Mouse (Mus musculus): ENCODE data around the gene Taz.

Gene Taz

DNA sequence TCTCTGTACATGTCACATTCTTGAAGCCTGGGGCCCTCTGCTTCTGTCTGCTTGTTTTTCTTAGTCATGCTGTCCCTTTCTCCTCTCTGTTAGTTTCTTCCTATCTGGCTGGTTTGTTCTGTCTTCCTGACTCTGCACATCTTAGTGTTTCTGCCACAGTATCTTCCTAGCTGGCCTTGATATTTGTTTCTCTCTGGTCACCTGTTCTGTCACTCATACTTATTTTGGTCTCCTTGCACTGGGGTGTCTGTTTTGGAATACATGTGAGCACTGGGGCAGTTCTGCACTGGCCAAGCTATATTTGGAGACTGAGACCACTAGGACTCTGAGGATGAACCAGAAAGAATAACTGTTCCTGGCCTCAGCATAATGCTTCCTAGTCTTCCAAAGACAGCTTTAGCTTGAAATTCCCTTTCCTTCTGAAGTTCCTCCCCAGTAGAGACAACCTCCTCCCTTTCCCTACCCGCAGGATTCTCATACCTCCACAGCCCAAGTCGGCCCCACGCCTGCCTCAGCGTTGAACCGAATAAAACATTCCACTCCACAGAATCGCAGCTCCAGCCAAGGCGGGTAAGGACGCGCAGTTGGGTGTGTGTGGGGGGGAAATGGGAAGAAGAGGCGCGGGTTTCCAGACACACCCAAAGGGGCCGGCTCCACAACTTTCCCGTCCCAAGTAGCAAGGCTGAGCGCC, 526 bp upstream of the Taz start:
- no peak for DNase-seq (ENCODE audit: low spot score)

DNA sequence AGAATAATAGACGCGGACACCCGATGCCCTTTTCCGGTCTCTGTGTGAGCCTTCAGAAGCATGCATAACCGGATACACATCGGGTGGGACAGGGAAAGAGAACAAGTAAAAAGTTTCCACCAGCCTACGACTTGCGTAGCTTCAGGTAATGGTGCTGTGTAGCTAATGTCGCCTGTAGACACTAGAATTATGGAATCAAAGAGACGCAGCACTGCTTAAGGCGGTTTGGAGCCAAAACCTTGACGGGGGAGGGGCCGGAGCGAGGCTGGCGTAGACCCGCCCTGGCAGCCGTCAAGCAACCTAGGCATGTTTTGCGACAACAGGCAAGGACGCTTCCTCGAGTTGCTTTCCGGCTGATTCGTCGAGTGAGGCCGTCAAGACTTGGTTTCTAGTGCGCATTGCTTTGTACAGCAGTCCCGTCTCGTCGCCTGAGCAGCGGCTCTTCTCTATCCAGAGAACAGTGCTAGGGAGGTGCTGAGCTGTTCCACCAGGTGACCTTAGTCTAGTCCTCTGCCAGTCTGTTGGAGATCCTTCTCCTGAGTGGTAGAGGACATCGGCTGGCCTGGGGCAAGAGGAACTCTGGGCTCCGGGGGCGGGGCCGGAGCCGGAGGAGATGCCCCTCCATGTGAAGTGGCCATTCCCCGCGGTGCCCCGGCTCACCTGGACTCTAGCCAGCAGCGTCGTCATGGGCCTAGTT, 831 bp downstream of the Taz start:
- DNase-seq (ENCODE audit: low spot score), result peak; percentile 83

DNA sequence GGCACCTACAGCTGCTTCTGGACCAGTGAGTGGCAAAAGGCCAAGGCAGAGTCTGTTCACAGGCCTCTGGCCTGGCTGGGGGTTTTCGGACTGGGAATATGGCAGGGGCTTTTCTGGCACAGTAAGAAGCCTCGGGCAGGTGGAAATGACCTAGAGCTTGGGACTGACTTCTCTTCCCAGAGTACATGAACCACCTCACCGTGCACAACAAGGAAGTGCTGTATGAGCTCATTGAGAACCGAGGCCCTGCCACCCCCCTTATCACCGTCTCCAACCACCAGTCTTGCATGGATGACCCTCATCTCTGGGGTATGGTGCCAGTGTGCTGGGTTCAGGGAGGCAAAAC, 1.4 kb downstream of the Taz start:
- no peak for DNase-seq (ENCODE audit: low spot score)

- DNase-seq (ENCODE audit: low spot score), result no peak
Observed at GRCm38 (mm10) chrX:74293431-74293830, 11.7 kb downstream of the Taz start.

DNA sequence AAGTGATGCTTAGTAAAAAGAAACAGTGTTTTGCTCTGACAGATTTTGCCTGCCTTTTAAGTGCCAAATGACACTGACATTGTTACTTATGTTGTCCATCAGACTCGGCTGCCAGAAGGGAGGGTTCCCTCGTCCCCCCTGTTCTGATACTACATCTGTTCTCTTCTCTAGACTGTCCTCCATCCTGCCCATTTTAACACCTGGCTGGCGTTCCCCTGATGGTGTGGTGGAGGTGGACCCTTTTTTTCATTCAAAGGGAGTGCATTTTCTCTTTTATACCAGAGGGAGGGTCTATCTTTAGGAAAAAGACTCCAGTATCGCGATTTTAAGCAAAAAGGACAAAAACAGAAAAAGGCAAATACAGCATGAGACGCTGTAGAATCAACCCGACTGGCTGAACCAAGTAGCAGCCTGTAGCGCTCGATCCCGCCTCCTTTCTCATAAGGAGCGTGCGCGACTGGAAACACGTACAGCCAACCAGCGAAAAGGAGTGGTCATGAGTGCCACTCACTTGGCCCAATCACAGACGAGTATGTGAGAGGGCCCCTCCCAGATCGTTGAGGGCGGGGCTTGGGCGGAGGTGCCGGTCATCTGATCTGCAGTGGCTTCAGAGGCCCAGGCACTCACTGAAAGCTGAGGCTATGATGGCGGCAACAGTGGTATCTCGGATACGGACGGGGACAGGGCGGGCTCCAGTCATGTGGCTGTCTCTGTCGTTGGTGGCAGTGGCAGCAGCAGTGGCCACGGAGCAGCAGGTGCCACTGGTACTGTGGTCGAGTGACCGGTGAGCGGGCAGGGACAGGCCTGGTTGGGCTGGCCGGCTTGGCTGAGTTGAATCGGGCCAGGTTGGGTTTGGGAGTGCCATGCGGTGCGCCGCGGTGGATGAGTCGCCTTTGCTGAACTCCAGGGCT, 15.1 kb downstream of the Taz start, which contains the start of gene Atp6ap1:
TSS of gene Atp6ap1 (plus strand) at position 560 of the 911 bp plus-strand sequence.
- DNase-seq (ENCODE audit: low spot score), result peak; percentile 94

DNA sequence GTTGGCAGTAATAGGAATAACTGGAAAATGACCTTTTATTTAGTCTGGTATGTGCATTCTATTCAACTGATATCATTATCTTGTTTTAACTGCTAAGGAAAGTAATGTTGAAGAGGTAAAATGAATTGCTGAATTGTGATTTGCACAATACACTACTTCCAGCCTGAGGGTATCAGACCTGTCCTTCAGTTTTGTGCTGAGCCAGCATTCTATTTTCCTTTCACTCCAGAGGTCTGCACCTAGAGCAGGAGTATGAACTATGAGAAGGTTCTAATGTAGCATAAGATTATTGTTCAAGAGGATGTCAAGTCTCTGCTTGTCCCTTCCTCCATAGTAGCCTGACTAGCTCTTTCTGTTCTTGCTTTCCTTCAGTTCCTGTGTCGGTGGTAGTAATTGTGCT, 16.6 kb downstream of the Taz start:
- DNase-seq (ENCODE audit: low spot score), result no peak

- DNase-seq (ENCODE audit: low spot score), result no peak
Observed at GRCm38 (mm10) chrX:74299721-74300120, 18.0 kb downstream of the Taz start.

GRCm38 (mm10) chrX:74304867-74305700, 23.4 kb downstream of the Taz start, which contains the start of gene Gdi1:
TSS of gene Gdi1 (plus strand) at chrX:74304998.
- peak; percentile 66 for DNase-seq (ENCODE audit: low spot score)

GRCm38 (mm10) chrX:74312540-74313464, 31.1 kb downstream of the Taz start, which contains the start of gene Fam50a:
TSS of gene Fam50a (plus strand) at chrX:74313033.
- DNase-seq (ENCODE audit: low spot score), result peak; percentile 89

DNA sequence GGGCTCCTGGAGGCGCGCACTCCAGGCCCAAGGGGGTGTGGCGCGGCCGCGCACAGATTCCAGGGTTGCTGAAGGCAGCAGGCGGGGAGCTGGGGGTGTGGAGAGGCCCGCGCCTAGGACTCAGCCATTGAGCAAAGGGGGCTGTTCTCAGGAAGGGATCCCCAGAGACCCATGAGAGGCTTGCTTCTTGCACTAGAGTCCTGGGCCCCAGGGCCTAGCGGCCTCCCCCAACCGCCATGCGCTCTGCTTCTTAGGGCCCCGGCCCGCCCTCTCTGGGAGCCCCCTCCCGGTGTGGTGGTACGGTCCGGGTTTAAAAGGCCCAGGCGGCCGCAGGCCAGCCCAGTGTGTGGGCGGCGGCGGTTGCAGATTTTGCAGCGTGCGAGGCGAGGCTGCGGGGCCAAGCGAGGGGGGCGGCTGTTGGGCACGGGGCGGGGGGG, 47.0 kb downstream of the Taz start, which contains the start of gene Plxna3:
TSS of gene Plxna3 (plus strand) at position 342 of the 437 bp plus-strand sequence.
- peak; percentile 54 for DNase-seq (ENCODE audit: low spot score)

DNA sequence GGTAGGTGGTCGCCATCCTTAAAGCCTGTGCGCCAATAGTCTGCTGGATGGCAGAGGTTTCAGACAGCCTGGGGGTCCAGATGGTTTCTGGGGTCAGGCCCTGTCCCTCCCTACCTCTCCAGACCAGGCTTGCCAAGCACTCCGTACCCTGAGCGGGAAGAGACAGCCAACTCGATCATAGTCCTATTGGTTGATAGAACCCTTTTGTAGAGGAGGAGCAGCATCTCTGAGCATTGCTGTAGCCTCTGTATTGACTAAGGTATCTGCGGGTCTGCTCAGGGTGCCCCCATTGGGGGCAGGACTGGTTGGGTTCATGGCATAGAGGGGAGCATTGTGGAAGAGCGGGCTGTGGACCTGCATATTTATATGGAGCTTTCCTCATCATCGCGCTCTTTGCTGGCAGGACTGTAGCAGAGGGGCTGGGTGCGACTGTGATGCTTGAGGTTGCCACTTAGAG, 47.5 kb downstream of the Taz start:
- DNase-seq (ENCODE audit: low spot score), result no peak

GRCm38 (mm10) chrX:74330166-74330930, 48.6 kb downstream of the Taz start:
- no peak for DNase-seq (ENCODE audit: low spot score)

Data from layer of hippocampus, adult 11-12 months (tissue).